Mouse (Mus musculus) forelimb bud, embryonic 11.5 days (tissue): ENCODE measurements at regions not wholly inside any gene's neighbourhood (a gene's known extent, or its start where the extent isn't known, plus 50 kb on each side); places are given as distances from the start of the nearest gene placed in this dataset.

Experiments used
- DNase-seq: peaks from one replicate; pipeline ENCODE4 v3.0.0-alpha.2; 2012; ENCODE audit warnings: low read depth, low spot score

DNA sequence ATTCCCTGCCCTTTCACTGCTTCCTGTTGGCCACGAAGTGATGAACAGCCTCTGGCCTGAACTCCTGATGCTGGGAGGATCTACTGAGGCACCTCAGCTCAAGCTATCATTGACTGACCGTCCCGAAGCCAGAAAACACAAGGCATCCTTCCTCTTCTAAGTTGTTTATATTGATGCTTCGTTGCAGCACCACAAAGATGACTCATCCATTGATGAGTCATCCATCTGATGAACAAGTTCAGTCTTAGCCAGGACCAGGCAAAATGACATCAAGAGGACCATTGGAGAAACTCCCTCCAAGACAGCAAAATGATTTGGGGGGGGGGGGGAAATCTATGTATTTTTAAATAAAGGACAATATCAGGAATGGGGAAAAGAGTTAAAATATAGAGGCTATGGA, 144.5 kb downstream of the Rab28 start:
- no peak for DNase-seq

DNA sequence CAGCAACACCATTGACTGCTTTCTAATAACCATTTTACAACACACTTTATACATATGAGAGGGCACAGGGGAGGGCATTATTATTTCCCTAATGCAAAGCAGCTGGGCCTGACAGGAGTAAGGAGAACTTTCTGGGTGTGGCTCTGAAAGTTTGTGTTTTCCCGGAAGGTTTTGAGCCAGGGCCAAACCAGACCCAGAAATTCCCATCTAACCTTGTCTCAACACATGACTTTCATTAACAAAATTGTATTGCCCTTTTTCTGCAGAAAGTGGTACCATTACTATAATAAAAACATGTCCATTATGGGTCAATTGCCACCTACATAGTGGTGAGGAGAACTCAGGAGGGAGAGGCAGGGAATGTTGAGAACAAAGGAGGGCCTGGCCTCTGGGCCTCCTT, 145.7 kb downstream of the Rab28 start:
- DNase-seq: peak; percentile 21

DNA sequence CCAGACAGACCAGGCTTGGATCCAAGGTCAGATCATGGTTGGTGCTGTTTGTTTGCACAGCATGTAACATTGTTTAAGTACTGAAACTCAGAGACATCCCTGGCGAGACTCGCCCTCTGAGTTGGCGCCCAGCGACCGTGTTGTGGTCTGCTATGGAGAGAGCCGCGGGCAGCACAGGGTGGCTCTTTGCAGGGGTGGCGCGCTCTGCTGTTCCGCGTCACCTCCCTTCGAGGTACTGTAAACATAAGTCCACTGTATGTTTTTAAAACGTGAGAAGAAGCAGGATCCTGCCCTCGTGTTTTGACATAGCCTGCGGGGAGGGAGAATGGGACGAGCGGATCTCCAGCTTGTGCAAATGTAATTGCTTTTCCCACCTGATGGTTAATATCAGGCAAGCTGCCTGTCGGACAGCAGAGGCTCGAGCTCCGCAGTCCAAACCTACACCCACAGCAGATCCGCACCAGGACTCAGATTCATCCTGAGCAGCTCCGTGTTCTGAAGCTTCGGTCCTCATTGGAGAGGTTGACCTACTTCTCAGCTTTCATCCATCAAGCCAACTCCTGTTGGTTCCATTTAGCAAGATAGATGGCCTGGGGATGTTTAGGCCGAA, 151.2 kb downstream of the Rab28 start:
- no peak for DNase-seq

DNA sequence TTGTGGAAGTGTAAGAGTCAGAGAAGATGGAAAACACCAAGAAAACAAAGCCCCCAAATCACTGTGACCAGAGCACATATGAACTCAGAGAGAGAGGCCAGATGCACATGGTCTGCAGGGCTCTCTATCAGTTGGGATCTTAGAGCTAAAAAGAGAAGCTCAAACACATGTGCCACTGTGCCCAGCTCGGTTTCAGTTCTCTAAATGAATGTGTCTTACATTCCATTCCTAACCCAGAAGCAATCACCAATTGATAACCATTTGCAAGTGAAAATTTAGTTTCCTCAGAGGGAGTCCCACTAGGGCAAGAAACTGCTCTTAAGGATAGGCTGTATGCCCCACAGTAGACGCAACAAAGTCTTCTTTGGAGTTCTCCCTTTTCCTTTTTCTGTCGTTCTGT, 153.6 kb downstream of the Rab28 start:
- DNase-seq: no peak

DNA sequence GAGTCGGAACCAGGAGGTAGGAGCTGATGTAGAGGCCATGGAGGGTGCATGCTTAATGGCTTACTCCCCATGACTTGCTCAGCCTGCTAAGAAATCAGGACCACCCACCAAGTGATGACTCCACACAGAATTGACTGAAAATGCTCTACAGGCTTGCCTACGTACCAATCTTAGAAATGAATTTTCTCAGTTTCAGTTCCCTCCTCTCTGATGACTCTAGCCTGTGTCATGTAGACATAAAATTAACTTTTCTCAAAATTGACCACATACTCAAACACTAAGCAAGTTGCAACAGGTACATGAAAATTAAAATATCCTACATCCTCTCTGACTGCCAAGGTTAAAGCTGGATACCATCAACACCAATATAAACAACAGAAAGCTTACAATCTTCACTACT, 157.9 kb downstream of the Rab28 start:
- DNase-seq: no peak

DNA sequence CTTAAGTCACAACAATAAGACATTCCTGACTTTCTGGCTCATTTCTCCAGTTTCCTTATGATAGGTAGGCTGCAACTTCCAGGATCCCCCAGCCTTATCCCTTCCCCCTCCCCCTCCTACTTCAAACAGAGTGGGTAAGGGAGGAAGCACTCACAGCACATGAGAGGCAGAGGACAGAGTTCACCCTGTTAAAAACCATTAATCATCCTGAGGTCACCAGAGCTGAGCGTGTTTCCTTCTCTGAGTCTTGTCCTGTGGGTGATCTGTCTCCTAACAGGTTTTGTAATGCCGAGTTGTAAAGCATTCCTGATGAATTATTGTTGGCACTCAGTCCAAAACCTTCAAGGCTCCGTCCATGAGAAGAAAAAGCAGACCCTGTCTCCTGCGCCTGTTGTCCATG, 161.0 kb downstream of the Rab28 start:
- no peak for DNase-seq

DNA sequence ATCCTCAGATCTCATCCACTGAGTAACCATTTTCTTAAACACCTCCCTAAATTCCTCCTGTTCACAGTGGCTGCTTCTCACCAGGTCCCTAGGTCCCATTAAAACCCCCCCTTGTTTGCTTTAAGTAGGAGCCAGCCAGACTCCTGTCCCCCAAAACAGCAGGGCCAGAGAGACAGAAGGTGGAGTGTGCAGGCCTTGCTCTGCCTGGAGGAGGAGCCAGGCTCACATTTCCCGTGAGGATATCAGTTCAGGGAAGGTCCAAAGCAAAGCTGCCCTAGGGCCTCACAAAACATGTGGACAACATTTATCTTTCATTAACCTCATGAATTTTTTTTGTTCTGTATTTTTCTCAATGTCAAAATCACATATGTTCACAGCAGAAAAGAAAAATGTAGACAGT, 167.2 kb downstream of the Rab28 start:
- no peak for DNase-seq

DNA sequence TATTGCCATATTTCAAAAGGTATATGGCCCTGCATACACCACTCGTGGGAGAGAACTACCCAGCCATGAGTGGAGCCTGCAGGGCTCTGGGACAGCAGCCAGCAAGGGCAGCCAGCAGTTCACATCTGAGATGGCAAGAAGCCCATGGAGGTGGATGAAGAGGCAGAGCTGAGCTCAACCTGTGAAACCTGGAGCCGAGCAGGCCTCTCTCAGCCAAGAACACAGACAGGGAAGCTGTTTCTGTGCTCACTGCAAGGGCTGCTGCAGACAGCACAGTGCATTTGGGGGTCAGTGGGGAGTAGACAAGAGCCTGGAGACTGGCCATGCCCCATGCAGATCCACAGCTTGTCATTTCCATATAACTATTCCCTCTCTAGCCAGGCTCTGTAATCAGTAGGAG, 173.4 kb downstream of the Rab28 start:
- no peak for DNase-seq
